Mouse (Mus musculus): Measurements from ENCODE around the gene Qsox1. TPM values are rescaled to one million over a fixed set of nuclear protein-coding genes. Genes with fewer than 3 reads are reported as not detected.

The Qsox1 gene
- polyA plus RNA-seq, 1 experiment from 2014 or later, result 26.2 TPM

DNA sequence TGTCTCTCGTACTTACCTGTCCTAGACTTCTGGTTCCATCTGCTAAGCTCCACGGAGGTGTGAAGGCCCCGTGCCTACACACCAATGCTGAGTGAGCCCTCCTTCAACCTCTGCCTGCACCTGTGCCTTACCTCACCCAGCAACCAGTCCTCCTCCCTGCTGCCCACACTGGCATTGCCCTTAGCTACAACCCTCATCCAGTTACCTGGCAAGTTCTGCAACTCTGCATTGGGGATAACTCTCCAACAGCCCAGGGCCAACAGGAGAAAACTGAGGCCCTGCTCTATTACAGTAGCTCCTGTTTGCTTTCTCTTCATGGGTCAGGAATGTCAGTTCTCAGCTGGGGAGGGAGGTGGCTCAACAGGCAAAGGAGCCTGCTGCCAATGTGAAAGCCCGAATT is 14.7 kb downstream of the Qsox1 start:
- 86% methylated on average over 4 of the region's 4 CpGs for WGBS
- ATAC-seq (ENCODE audit: extremely low read depth, insufficient number of reproducible peaks, low FRiP score, low TSS enrichment), result no peak
- peaks cover 63% of the 10 kb centered on the region for H3K36me3 ChIP-seq

DNA sequence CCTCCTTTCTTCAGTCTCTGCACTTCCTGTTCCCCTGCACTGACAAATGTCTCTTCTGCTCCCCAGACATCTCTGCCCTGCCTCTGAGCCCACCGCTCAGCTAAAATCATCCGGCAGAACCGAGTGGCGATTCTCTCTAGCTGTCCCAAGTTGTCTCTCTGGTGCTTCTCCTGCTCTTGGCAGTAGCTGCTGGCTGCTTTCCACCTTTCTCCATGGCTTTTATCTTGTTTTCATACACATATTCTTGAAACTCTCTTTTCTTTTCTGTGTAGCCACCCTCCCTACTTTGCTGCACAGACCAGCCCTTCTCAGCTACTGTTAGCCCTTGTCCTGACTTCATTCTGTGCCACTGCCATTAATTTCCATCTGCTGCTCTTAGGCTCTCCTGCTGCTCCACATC is 15.3 kb downstream of the Qsox1 start:
- H3K4me2 ChIP-seq, result no peak overlapping the region
- H3K27ac ChIP-seq (replicated peaks), result peak overlapping the region; percentile 10; the same call in 1 of the 2 replicates
- no peaks in the 10 kb centered on the region for H3K9me3 ChIP-seq
- peaks cover 27% of the 10 kb centered on the region for H3K4me1 ChIP-seq
- ATAC-seq (ENCODE audit: extremely low read depth, insufficient number of reproducible peaks, low FRiP score, low TSS enrichment), result no peak
- no peak overlapping the region for H3K9ac ChIP-seq
- peaks cover 63% of the 10 kb centered on the region for H3K36me3 ChIP-seq
- no peaks in the 10 kb centered on the region for H3K27me3 ChIP-seq (replicated peaks)
- no peak overlapping the region for H3K4me3 ChIP-seq
- 38% methylated on average over 4 of the region's 4 CpGs for WGBS

More for the DNA sequence above, 14.7 kb downstream of the Qsox1 start:
- Histone ChIP-seq H3K27me3 (replicated peaks) (no peaks in the 10 kb centered on the region), H3K9ac (no peak overlapping the region), H3K4me2 (no peak overlapping the region), H3K27ac (replicated peaks) (no peak overlapping the region), H3K4me3 (no peak overlapping the region), H3K4me1 (peaks cover 27% of the 10 kb centered on the region), H3K9me3 (no peaks in the 10 kb centered on the region)

DNA sequence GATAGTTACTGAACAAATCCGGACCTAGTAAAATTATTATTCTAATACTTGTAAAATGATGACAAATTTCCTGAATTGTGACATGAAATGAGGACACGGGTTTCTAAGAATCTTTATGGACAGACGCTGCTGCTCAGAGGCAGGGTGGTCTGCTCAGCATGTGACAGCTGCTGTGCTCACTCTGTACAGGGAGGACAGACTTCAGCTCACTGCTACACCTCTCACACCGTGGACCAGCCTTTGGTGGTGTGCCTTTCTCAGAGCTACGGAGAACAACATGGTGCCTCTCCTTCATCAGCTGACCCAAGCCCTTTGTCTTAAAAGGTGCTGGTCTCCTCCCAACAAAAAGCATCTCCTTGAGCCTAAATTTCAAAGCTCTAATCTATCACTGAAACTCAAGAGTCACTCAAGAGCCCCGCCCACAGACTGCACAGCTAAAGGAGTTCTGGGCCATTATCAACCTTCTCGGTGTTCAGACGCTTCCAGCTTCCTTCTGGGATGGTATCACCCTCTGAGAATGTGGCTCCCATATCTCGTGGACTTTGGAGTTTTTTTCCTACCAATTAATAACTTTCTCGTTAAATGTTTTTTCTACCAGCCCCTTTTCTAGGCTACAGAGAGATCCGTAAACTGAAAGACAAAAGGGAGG is 15.8 kb downstream of the Qsox1 start:
- Histone ChIP-seq H3K4me2 (no peak overlapping the region), H3K9ac (no peak overlapping the region), H3K36me3 (peaks cover 65% of the 10 kb centered on the region), H3K27me3 (replicated peaks) (no peaks in the 10 kb centered on the region), H3K4me1 (peaks cover 27% of the 10 kb centered on the region), H3K27ac (replicated peaks) (peak overlapping the region; percentile 10; the same call in 1 of the 2 replicates), H3K4me3 (no peak overlapping the region), H3K9me3 (no peaks in the 10 kb centered on the region)
- 44% methylated on average over 11 of the region's 11 CpGs for WGBS
- ATAC-seq (ENCODE audit: extremely low read depth, insufficient number of reproducible peaks, low FRiP score, low TSS enrichment), result no peak

DNA sequence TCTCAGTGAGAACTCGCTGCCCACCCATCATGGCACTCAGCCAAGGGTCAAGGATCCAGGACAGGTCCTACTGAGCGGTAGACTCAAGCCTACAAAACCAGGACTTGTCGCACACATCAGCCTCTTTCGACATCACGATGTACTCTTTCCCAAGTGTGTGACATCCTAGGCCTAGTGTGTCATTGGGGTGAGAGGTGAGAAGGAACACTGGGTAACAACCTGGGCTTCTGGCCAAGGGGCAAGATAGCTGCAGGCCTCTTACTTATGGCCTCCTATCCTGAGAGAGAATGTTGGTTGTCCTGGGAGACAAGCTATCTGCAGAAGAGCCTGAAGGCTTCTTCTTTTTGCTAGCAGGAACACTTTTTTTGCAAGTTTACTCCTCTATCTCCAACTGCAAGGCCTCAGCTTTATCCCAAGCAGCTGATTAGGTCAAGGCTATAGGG is 16.9 kb downstream of the Qsox1 start:
- Histone ChIP-seq H3K27ac (replicated peaks) (no peak overlapping the region), H3K4me3 (no peak overlapping the region), H3K36me3 (peaks cover 64% of the 10 kb centered on the region), H3K4me2 (no peak overlapping the region), H3K9me3 (no peaks in the 10 kb centered on the region), H3K9ac (no peak overlapping the region), H3K4me1 (peaks cover 27% of the 10 kb centered on the region), H3K27me3 (replicated peaks) (no peaks in the 10 kb centered on the region)
- WGBS, result 75% methylated on average over 5 of the region's 5 CpGs
- ATAC-seq (ENCODE audit: extremely low read depth, insufficient number of reproducible peaks, low FRiP score, low TSS enrichment), result no peak

DNA sequence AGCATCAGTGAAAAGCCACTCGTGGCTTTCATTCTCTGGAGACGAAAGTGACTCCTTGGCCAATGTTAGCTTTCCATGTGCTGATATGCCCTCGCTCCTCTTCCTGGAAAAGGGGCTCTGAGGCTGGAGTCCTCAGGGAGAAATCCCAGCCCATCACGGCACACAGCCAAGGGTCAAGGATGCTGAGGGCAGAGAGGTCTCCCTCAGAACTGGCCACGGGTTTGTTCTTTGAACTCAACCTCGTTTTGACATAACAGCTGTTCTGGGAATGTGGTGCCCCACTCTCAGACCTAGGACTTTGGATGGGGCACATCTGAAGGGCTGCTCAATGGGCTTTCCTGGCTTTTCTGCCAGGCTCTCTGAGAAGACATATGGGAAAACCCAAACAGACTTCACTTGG is 17.8 kb downstream of the Qsox1 start:
- H3K4me2 ChIP-seq, result no peak overlapping the region
- H3K4me1 ChIP-seq, result peaks cover 27% of the 10 kb centered on the region
- H3K4me3 ChIP-seq, result no peak overlapping the region
- peaks cover 64% of the 10 kb centered on the region for H3K36me3 ChIP-seq
- H3K27me3 ChIP-seq (replicated peaks), result no peaks in the 10 kb centered on the region
- no peak for ATAC-seq (ENCODE audit: extremely low read depth, insufficient number of reproducible peaks, low FRiP score, low TSS enrichment)
- no peak overlapping the region for H3K9ac ChIP-seq
- WGBS, result 74% methylated on average over 6 of the region's 6 CpGs
- no peak overlapping the region for H3K27ac ChIP-seq (replicated peaks)
- H3K9me3 ChIP-seq, result no peaks in the 10 kb centered on the region

DNA sequence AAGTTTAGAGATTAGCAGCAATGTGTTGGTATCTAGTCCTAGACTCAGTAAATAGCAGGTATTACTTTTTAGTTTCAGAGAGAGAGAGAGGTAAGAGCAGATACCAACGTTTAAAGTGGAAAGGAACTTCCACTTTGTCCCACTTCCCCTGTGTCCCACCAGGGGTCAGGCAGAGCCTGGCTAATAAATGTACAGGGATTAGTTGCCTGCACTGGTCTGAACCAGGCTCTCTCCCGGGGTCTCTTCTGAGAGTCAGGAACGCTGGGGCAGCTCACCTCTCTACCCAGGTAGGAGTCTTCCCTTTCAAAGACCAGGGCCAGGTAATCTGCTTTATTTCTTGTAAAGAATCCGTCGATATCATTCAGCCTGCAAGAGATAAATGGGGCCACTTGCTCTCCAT is 20.8 kb downstream of the Qsox1 start:
- Histone ChIP-seq H3K4me2 (no peak overlapping the region), H3K27ac (replicated peaks) (no peak overlapping the region), H3K9me3 (no peaks in the 10 kb centered on the region), H3K4me3 (no peak overlapping the region), H3K27me3 (replicated peaks) (no peaks in the 10 kb centered on the region), H3K9ac (no peak overlapping the region), H3K36me3 (peaks cover 81% of the 10 kb centered on the region), H3K4me1 (peaks cover 14% of the 10 kb centered on the region)
- no peak for ATAC-seq (ENCODE audit: extremely low read depth, insufficient number of reproducible peaks, low FRiP score, low TSS enrichment)
- 51% methylated on average over 5 of the region's 5 CpGs for WGBS

DNA sequence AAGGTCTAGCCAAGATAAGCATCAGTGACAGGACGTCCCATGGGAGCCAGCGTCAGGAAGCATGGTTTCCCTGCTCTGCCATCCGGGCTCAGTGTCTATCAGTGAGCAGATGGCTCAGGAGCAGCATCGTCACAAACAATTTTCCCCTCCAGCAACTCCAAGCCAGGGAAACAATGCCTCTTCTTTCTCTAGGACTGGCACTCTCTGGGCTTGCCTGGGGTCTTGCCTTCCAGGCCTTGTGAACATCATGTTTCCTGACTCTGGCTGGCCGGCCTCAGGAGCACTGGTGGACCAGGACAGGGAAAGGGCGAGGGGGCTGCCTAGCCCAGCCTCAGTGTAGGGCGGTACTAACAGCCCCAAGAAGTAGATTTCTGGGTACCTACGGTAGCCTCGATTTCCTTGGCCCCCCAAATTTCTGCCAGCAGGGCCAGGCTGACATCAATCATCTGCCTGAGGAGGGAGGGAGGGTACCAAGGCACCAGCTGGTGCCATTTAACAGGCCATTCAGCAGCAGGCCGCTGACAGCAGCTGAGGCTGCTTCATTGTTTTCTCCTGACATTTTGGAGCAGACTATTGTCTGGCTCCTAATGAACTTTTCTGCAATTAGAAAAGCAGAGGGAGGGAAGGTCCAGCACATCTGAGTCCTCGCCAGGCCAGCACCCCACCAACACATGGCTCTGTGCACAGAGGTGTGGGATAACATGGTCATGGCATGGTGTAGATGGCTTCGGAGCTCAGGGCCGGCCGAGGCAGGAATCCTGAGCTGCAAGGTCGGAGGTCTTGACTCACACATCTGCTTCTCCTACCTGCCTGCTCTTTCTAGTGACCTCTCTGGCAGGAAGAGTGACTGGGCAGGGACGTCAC is 22.3 kb downstream of the Qsox1 start:
- peaks cover 95% of the 10 kb centered on the region for H3K36me3 ChIP-seq

DNA sequence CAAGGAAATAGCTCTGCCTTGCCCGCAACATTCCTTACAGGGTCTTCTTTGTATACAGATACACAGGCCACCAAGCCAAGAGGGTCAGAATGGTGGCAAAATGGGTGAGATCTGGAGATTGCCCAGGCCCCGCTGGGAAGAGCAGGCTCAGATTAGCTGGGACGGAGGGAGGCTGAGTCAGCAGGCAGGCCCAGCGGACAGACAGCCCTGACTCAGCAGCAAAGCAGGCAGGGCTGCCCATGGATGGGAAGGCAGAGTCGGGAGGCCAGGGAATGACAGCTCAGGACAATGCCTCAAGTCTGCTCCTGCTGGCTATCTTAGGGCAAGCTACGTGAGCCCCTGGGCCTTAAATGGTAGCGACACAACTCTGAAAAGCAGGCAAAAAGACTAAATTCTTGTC is 26.8 kb downstream of the Qsox1 start:
- Histone ChIP-seq H3K27ac (replicated peaks) (no peak overlapping the region), H3K36me3 (peaks cover 85% of the 10 kb centered on the region), H3K9ac (no peak overlapping the region), H3K4me3 (no peak overlapping the region), H3K4me2 (no peak overlapping the region), H3K9me3 (no peaks in the 10 kb centered on the region), H3K4me1 (peaks cover 10% of the 10 kb centered on the region), H3K27me3 (replicated peaks) (no peaks in the 10 kb centered on the region)
- WGBS, result 58% methylated on average over 7 of the region's 7 CpGs
- ATAC-seq (ENCODE audit: extremely low read depth, insufficient number of reproducible peaks, low FRiP score, low TSS enrichment), result no peak

More for the DNA sequence above, 22.3 kb downstream of the Qsox1 start:
- Histone ChIP-seq H3K27me3 (replicated peaks) (no peaks in the 10 kb centered on the region), H3K4me1 (no peaks in the 10 kb centered on the region), H3K27ac (replicated peaks) (no peak overlapping the region), H3K9me3 (no peaks in the 10 kb centered on the region), H3K9ac (no peak overlapping the region), H3K4me3 (no peak overlapping the region), H3K4me2 (no peak overlapping the region)
- 66% methylated on average over 16 of the region's 16 CpGs for WGBS
- no peak for ATAC-seq (ENCODE audit: extremely low read depth, insufficient number of reproducible peaks, low FRiP score, low TSS enrichment)

DNA sequence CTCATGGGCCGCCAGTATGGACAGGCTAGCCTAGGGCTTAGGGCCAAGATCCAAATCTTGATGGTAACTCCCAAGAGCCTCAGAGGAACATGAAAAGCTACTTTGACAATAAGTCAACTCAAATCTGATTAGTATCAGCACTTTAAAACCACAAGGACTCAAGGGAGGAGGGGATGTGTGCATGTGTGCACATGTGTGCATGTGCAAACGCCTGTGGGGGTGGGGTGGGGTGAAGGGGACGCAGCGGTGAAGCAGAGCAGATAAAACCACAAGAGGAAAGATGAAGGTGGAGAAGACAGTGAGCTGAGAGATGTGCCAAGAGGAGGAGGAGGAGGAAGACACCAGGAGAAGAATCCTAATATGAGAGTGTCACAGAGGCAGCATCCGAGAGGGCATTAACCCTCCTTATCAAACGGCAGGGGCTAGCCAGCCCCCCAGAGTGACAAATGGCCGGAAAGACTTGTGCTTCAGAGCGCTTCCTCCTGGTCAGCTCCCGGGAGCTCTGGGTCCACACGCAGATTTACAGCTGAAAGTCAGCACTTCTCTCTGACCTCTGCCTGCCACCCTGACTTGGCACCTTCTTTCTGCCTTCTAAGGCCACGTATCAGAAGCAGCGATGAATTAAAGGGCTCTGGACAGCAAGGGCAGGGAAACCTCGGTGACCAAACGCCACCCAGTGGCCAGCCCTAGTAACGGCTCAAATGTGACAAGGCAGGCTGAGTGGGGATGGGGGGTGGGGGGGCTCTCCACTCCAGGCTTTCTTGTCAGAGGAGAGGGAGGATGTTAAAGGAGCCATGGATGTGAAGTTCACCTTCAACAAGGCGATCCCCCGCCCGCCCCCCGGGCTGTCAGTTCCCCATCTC is 28.1 kb downstream of the Qsox1 start:
- Histone ChIP-seq H3K4me1 (peaks cover 10% of the 10 kb centered on the region), H3K36me3 (peaks cover 85% of the 10 kb centered on the region), H3K4me2 (peak overlapping the region; percentile 38), H3K27me3 (replicated peaks) (no peaks in the 10 kb centered on the region), H3K9ac (peak overlapping the region; percentile 33; the same call in 1 of the 2 replicates), H3K4me3 (no peak overlapping the region), H3K27ac (replicated peaks) (no peak overlapping the region), H3K9me3 (no peaks in the 10 kb centered on the region)
- no peak for ATAC-seq (ENCODE audit: extremely low read depth, insufficient number of reproducible peaks, low FRiP score, low TSS enrichment)
- 22% methylated on average over 19 of the region's 19 CpGs for WGBS

DNA sequence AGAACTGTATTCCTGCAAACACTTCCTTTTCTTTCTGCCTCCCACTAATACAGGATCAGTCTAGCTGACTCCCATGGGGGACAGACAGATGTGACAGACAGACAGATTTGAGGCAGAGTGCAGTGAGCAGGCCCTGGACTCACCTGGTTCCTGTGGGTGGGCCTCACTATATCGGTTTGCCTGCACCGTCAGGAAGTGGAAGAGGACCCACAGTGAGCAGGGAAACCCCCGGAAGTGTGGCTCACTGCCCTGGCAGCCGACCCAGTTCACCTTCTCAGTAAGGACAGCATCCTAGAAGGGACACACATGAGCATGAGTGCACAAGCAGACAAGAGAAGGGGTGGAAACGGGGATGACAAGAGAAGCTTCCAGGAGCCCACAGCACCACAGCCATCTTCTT is 30.3 kb downstream of the Qsox1 start:
- Histone ChIP-seq H3K4me3 (no peak overlapping the region), H3K36me3 (peaks cover 84% of the 10 kb centered on the region)
- WGBS, result 63% methylated on average over 5 of the region's 5 CpGs

More for the DNA sequence above, 30.3 kb downstream of the Qsox1 start:
- H3K9me3 ChIP-seq, result no peaks in the 10 kb centered on the region
- H3K27ac ChIP-seq (replicated peaks), result no peak overlapping the region
- peaks cover 10% of the 10 kb centered on the region for H3K4me1 ChIP-seq
- no peaks in the 10 kb centered on the region for H3K27me3 ChIP-seq (replicated peaks)
- H3K9ac ChIP-seq, result no peak overlapping the region
- H3K4me2 ChIP-seq, result no peak overlapping the region
- ATAC-seq (ENCODE audit: extremely low read depth, insufficient number of reproducible peaks, low FRiP score, low TSS enrichment), result no peak
